Mouse (Mus musculus) forebrain, embryonic 11.5 days (tissue): Measurements from ENCODE around the gene Zcwpw1. TPM values are rescaled to one million over a fixed set of nuclear protein-coding genes. Genes with fewer than 3 reads are reported as not detected.

Experiments used
- ATAC-seq: fragments of 200-750 bp; cut with Nextera tagmentation; replicated peaks from 2 replicates; pipeline ENCODE4 v1.8.0; 2017; ENCODE audit warnings: moderate TSS enrichment; ENCODE audit not compliant: low FRiP score
- DNase-seq: peaks from one replicate; pipeline ENCODE4 v3.0.0-alpha.2; 2017; ENCODE audit warnings: low spot score
- H3K27ac ChIP-seq: fragments of 300-500 bp; sonication (generic); 2 replicates; pipeline ENCODE4 v1.5.1; 2014; ENCODE audit warnings: low read depth, low read length
- H3K27me3 ChIP-seq: fragments of 300-500 bp; sonication (generic); 2 replicates; pipeline ENCODE4 v1.6.1; 2014; ENCODE audit warnings: mild to moderate bottlenecking, low read length, mixed read lengths; ENCODE audit not compliant: control insufficient read depth, insufficient read depth
- H3K36me3 ChIP-seq: fragments of 300-500 bp; sonication (generic); 2 replicates; pipeline ENCODE4 v1.6.1; 2014; ENCODE audit warnings: mild to moderate bottlenecking, low read length, moderate library complexity, mixed read lengths; ENCODE audit not compliant: control insufficient read depth, insufficient read depth
- H3K4me1 ChIP-seq: fragments of 300-500 bp; sonication (generic); replicated peaks from 2 replicates; pipeline ENCODE4 v1.6.1; 2014; ENCODE audit warnings: low read length, mixed read lengths; ENCODE audit not compliant: control insufficient read depth, insufficient read depth
- H3K4me2 ChIP-seq: fragments of 300-500 bp; sonication (generic); 2 replicates; pipeline ENCODE4 v1.6.1; 2014; ENCODE audit warnings: low read depth, mild to moderate bottlenecking, low read length, moderate library complexity, mixed read lengths; ENCODE audit not compliant: severe bottlenecking
- H3K4me3 ChIP-seq: fragments of 300-500 bp; sonication (generic); 2 replicates; pipeline ENCODE4 v1.5.1; 2014; ENCODE audit warnings: low read depth, low read length
- H3K9ac ChIP-seq: fragments of 300-500 bp; sonication (generic); 2 replicates; pipeline ENCODE4 v1.6.1; 2014; ENCODE audit warnings: low read length
- H3K9me3 ChIP-seq: fragments of 300-500 bp; sonication (generic); 2 replicates; pipeline ENCODE4 v1.6.1; 2016; ENCODE audit warnings: low read length, mixed read lengths; ENCODE audit not compliant: control insufficient read depth
- WGBS: fragments of 180-500 bp; shearing (Covaris S2); extraction: QIAGEN DNeasy Blood & Tissue Kit; methylation state at CpG from one replicate; pipeline ENCODE4 v1.1.7; 2014; 5-methylcytosine and 5-hydroxymethylcytosine counted together
- polyA plus RNA-seq: library from polyadenylated mRNA; unstranded; fragments of >200 nt; fragmentation: Nextera tagmentation; extraction: Ambion mirVana; gene quantifications from 2 replicates; pipeline ENCODE4 v1.2.1, GENCODE M21; 2014

Zcwpw1 gene
- polyA plus RNA-seq, 1 experiment from 2014 or later, result 21.2 TPM

- peaks cover 9% of the 10 kb centered on the region for H3K4me1 ChIP-seq
- ATAC-seq, result no peak
- no peaks in the 10 kb centered on the region for H3K36me3 ChIP-seq
- no peak overlapping the region for H3K9ac ChIP-seq
- WGBS, result 91% methylated on average over 13 of the region's 13 CpGs
- H3K27ac ChIP-seq, result no peak overlapping the region
- H3K9me3 ChIP-seq, result no peaks in the 10 kb centered on the region
- H3K27me3 ChIP-seq, result no peaks in the 10 kb centered on the region
- no peak overlapping the region for H3K4me2 ChIP-seq
- no peak overlapping the region for H3K4me3 ChIP-seq
- DNase-seq, result no peak
Observed at GRCm38 (mm10) chr5:137751221-137751887, 36.2 kb upstream of the Zcwpw1 start.

- Histone ChIP-seq H3K4me1 (peaks cover 9% of the 10 kb centered on the region), H3K9me3 (no peaks in the 10 kb centered on the region), H3K4me3 (no peak overlapping the region), H3K4me2 (no peak overlapping the region), H3K27ac (no peak overlapping the region), H3K9ac (no peak overlapping the region), H3K27me3 (no peaks in the 10 kb centered on the region), H3K36me3 (no peaks in the 10 kb centered on the region)
- ATAC-seq (no peak), DNase-seq (no peak)
- WGBS, result 94% methylated on average over 6 of the region's 6 CpGs
Observed at GRCm38 (mm10) chr5:137751988-137752387, 35.6 kb upstream of the Zcwpw1 start.

DNA sequence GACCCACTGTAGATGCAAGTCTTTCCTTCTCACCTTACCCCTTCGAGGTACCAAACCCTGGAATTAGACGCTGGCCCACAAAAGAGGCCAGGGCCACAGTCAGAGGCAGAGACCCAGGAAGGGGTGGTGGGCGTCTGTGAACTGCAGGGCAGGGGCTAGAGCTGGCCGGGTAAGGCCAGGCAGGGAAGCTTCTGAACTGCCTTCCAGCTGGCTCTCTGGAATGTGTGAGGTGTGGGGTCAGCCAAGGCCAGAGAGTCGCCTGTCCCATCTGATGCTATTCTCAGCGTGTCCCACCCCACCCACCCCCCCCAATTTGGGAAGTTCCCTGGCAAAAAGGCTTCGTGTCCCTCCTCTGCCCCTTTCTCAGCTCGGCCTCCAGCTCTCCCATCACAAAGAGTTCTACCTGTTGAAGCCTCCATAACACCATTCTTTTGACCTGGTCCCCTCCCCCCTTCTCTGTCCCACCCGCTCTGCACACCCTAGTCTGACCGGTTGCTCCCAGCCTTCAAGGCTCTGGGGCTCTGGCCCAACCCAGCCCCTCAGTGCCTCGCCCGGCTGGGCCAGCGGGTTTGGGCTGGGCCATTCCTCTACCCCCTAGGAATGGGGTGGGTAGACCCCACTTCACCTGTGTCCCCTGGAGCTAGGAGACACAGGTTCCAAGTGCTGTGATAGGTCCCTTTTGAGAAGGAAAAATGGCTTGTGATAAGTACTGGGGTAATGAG, 34.3 kb upstream of the Zcwpw1 start:
- DNase-seq, result no peak
- Histone ChIP-seq H3K4me1 (peaks cover 2% of the 10 kb centered on the region; the same call in 1 of the 2 replicates), H3K27ac (no peak overlapping the region), H3K9ac (no peak overlapping the region), H3K9me3 (no peaks in the 10 kb centered on the region), H3K27me3 (no peaks in the 10 kb centered on the region), H3K36me3 (no peaks in the 10 kb centered on the region), H3K4me3 (no peak overlapping the region), H3K4me2 (no peak overlapping the region)
- ATAC-seq, result no peak
- 84% methylated on average over 13 of the region's 13 CpGs for WGBS

DNA sequence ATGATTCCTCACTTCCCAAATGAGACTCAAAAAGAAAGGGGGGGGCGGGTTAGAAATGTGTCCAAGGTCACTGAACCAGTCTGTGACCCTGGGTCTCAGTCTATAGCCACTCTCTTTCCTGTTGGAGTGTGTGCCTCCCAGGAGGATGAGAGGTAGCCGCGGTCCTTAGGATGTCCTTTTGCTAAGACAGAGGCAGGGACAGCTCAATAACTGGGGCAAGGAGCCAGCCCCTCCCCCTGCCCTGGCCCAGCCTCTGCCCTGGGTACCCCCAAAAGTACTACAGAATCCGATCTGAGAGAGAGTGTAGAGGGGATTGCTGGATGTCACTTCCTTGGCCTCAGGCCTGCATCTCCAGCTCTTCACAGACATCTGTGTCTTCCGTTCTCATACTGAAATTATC, 32.2 kb upstream of the Zcwpw1 start:
- Histone ChIP-seq H3K4me1 (no peaks in the 10 kb centered on the region), H3K36me3 (no peaks in the 10 kb centered on the region; the same call in 1 of the 2 replicates), H3K27me3 (no peaks in the 10 kb centered on the region), H3K9me3 (no peaks in the 10 kb centered on the region), H3K4me3 (no peak overlapping the region), H3K27ac (no peak overlapping the region), H3K9ac (no peak overlapping the region), H3K4me2 (no peak overlapping the region)
- ATAC-seq (no peak), DNase-seq (no peak)
- WGBS, result 86% methylated on average over 5 of the region's 5 CpGs

DNA sequence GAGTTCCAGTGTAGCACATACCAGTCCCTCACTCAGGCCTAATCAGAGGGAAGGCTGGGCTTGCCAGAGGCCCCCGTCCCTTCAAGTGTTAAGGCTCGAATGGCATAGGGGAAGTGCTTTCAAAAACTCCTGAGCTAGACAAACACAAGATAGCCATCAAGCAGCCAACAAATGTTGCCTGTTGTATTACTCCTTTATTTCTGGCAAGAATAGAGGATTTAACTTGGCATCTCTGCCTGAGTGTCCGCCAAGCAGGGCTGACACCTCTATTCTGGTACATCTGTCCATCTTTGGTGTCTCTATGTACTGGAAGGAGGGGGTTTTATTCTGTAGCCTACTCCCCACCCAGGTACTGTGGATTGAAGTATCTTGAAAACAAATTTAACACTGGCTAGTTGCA, 31.5 kb upstream of the Zcwpw1 start:
- no peaks in the 10 kb centered on the region for H3K27me3 ChIP-seq
- H3K4me2 ChIP-seq, result no peak overlapping the region
- 77% methylated on average over 3 of the region's 3 CpGs for WGBS
- H3K9me3 ChIP-seq, result no peaks in the 10 kb centered on the region
- DNase-seq, result no peak
- H3K4me3 ChIP-seq, result no peak overlapping the region
- no peak overlapping the region for H3K9ac ChIP-seq
- no peaks in the 10 kb centered on the region; the same call in 1 of the 2 replicates for H3K36me3 ChIP-seq
- ATAC-seq, result no peak
- no peaks in the 10 kb centered on the region for H3K4me1 ChIP-seq
- no peak overlapping the region for H3K27ac ChIP-seq

DNA sequence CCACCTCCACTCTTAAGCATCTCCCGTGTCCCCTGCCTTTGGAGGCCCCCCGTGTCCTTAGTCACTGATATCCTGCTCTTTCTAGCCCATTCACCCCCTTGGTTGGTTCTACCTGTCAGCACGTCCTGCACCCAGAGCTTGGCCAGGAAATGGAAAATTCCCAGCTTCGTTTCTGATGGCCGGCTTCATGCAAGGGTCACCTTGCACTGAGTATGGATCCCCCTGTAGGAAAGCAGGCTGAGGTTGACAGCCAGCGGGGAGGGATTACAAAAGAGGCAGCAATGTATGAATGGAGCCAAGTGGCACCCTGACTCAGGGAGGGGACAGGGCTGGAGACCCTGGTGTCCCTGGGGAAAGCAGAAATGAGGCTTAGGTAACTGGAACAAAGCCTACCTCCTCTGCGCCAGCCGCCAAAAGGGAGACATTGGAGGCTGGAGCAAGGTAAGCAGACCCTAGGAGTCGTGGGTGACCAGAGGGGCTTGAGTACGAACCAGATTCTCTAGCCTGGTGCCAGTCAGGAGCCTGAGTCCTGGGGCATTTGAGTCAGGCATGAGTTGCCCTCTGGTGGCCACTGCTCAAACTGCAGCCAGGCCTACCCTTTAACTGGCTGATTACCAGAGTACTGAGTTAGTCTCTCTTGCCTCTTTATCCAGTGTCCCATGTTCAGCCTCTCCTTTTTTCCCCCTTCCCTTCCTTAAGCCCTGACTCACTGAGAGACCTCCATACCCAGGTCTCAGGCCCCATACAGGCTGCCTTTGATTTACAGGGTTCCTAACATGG, 30.5 kb upstream of the Zcwpw1 start:
- H3K36me3 ChIP-seq, result no peaks in the 10 kb centered on the region; the same call in 1 of the 2 replicates
- ATAC-seq, result peak; percentile 54; the same call in 1 of the 2 replicates
- no peaks in the 10 kb centered on the region for H3K9me3 ChIP-seq
- peak; percentile 92 for DNase-seq
- no peak overlapping the region for H3K4me3 ChIP-seq
- 46% methylated on average over 10 of the region's 10 CpGs for WGBS
- H3K27me3 ChIP-seq, result no peaks in the 10 kb centered on the region
- H3K4me2 ChIP-seq, result no peak overlapping the region
- no peaks in the 10 kb centered on the region for H3K4me1 ChIP-seq
- H3K9ac ChIP-seq, result no peak overlapping the region
- no peak overlapping the region for H3K27ac ChIP-seq

- no peaks in the 10 kb centered on the region for H3K4me1 ChIP-seq
- no peaks in the 10 kb centered on the region for H3K9me3 ChIP-seq
- H3K9ac ChIP-seq, result no peak overlapping the region
- H3K36me3 ChIP-seq, result no peaks in the 10 kb centered on the region; the same call in 1 of the 2 replicates
- no peak overlapping the region for H3K27ac ChIP-seq
- H3K27me3 ChIP-seq, result no peaks in the 10 kb centered on the region
- DNase-seq, result no peak
- WGBS, result 84% methylated on average over 6 of the region's 6 CpGs
- no peak overlapping the region for H3K4me3 ChIP-seq
- ATAC-seq, result 0 out of 2 replicates have a peak, but pooled peaks have one; percentile 32
- H3K4me2 ChIP-seq, result no peak overlapping the region
Observed at GRCm38 (mm10) chr5:137757887-137758286, 29.7 kb upstream of the Zcwpw1 start.

GRCm38 (mm10) chr5:137758921-137759534, 28.6 kb upstream of the Zcwpw1 start:
- WGBS, result 91% methylated on average over 19 of the region's 19 CpGs
- H3K36me3 ChIP-seq, result no peaks in the 10 kb centered on the region; the same call in 1 of the 2 replicates
- no peak for ATAC-seq
- no peak overlapping the region for H3K4me2 ChIP-seq
- no peaks in the 10 kb centered on the region for H3K9me3 ChIP-seq
- no peak overlapping the region for H3K9ac ChIP-seq
- H3K27ac ChIP-seq, result no peak overlapping the region
- no peak overlapping the region for H3K4me3 ChIP-seq
- no peaks in the 10 kb centered on the region for H3K4me1 ChIP-seq
- H3K27me3 ChIP-seq, result no peaks in the 10 kb centered on the region
- DNase-seq, result no peak
